Mouse (Mus musculus): ENCODE results near the gene Islr2.
"Not testable (repeated sequence)": the region's sequence is repeated elsewhere in the genome, so short reads cannot be mapped to it uniquely, and the experiment has no call there.

GRCm38 (mm10) chr9:58253805-58254122 lies 49.6 kb upstream of the Islr2 start:
- TF ChIP-seq CTCF (conservative IDR thresholded peaks at IDR 0.05; ENCODE audit: insufficient read depth, insufficient read length, low read depth, low read length); POLR2A (IDR thresholded peaks at IDR 0.05; ENCODE audit: low read depth, low read length): not testable (repeated sequence)
